ENCODE assay signal across 8 mouse cellular contexts in the genomic region with DNA sequence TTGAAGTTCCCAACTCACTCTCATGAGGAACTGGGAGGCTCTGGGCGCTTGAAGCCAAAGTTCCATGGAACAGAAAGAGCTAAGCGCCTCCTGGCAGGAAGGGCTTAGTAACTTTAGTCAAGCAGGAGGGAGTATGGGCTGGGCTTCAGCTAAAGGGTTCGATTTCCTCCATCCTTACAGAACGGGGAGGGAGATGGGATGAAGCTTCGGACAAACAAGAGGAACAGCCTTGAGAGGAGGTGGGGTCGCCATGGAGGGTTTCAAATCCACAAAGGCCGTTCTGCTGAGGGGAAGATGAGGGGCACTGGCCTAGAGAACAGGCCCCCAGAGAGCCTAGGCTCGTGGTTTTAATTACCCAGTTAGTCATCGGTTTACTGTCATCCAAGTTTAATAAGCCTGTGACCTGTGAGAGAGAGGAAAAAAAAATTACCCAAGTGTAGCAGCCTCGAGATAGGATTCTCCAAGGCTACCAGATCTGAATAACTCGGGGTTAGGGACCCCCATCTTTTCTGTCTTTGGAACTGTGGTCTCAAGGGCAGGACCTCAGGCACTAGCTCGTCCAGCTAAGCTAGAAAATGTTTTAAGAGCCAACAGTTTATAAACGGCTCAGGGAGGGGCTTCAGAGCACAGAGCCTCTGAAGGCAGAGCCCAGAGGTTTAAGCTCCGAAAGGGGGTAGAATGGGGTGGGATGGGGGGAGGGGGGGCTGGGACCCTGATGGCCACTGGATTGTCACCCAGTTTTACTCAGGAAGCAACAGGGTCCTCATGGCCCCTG.
DNase-seq lines count a peak whose midpoint lies in the region; ATAC-seq lines count a peak whose summit lies in the region.

No protein-coding gene starts in this region.

- ATAC-seq in forebrain, embryonic 15.5 days (replicated peaks): no peak
- ATAC-seq in forebrain, embryonic 12.5 days (ENCODE audit: low FRiP score): no peak
- peak; percentile 14; the same call in 1 of the 2 replicates for ATAC-seq in hindbrain, embryonic 13.5 days (ENCODE audit: low FRiP score)

- H3K9me3 ChIP-seq in forebrain, embryonic 10.5 days: no peaks in the 10 kb centered on the region
- H3K9me3 ChIP-seq in forebrain, embryonic 15.5 days: no peaks in the 10 kb centered on the region
- H3K9me3 ChIP-seq in forebrain, embryonic 12.5 days: no peaks in the 10 kb centered on the region
- no peaks in the 10 kb centered on the region for H3K9me3 ChIP-seq in hindbrain, embryonic 13.5 days

- no peaks in the 10 kb centered on the region for H3K36me3 ChIP-seq in forebrain, embryonic 10.5 days (replicated peaks)
- no peaks in the 10 kb centered on the region for H3K36me3 ChIP-seq in forebrain, embryonic 15.5 days
- H3K36me3 ChIP-seq in forebrain, embryonic 12.5 days (replicated peaks): no peaks in the 10 kb centered on the region
- H3K36me3 ChIP-seq in hindbrain, embryonic 13.5 days: no peaks in the 10 kb centered on the region

- no peak overlapping the region for H3K4me3 ChIP-seq in forebrain, embryonic 10.5 days
- H3K4me3 ChIP-seq in forebrain, embryonic 15.5 days: no peak overlapping the region
- no peak overlapping the region for H3K4me3 ChIP-seq in forebrain, embryonic 12.5 days (replicated peaks)
- H3K4me3 ChIP-seq in hindbrain, embryonic 13.5 days: no peak overlapping the region

- peaks cover 22% of the 10 kb centered on the region for H3K27me3 ChIP-seq in forebrain, embryonic 10.5 days (ENCODE audit: poor library complexity, severe bottlenecking)
- H3K27me3 ChIP-seq in forebrain, embryonic 15.5 days: no peaks in the 10 kb centered on the region
- no peaks in the 10 kb centered on the region for H3K27me3 ChIP-seq in forebrain, embryonic 12.5 days
- H3K27me3 ChIP-seq in hindbrain, embryonic 13.5 days: no peaks in the 10 kb centered on the region

- H3K9ac ChIP-seq in forebrain, embryonic 15.5 days (replicated peaks): no peak overlapping the region
- no peak overlapping the region for H3K9ac ChIP-seq in forebrain, embryonic 12.5 days
- H3K9ac ChIP-seq in hindbrain, embryonic 13.5 days: 0 out of 2 replicates have a peak overlapping the region, but pooled peaks have one; percentile 3

- H3K4me1 ChIP-seq in forebrain, embryonic 10.5 days: peaks cover 53% of the 10 kb centered on the region
- peaks cover 24% of the 10 kb centered on the region for H3K4me1 ChIP-seq in forebrain, embryonic 15.5 days
- peaks cover 36% of the 10 kb centered on the region for H3K4me1 ChIP-seq in forebrain, embryonic 12.5 days
- peaks cover 20% of the 10 kb centered on the region for H3K4me1 ChIP-seq in hindbrain, embryonic 13.5 days (replicated peaks)

- DNase-seq in forebrain, embryonic 10.5 days (ENCODE audit: extremely low spot score, low spot score): peak; percentile 20
- DNase-seq in 3134 (ENCODE audit: extremely low read depth, insufficient read length, low spot score): peak; percentile 54
- no peak for DNase-seq in frontal cortex, postnatal 25 days (ENCODE audit: low spot score in 2 of 2)
- no peak for DNase-seq in adrenal gland, postnatal 10 days
- DNase-seq in layer of hippocampus, postnatal 36 days: no peak

- 27% methylated on average over 14 of the region's 14 CpGs for WGBS in forebrain, embryonic 10.5 days
- 33% methylated on average over 14 of the region's 14 CpGs for WGBS in forebrain, embryonic 15.5 days
- 25% methylated on average over 14 of the region's 14 CpGs for WGBS in forebrain, embryonic 12.5 days
- WGBS in hindbrain, embryonic 13.5 days: 42% methylated on average over 14 of the region's 14 CpGs

- H3K27ac ChIP-seq in forebrain, embryonic 10.5 days: peak overlapping the region; percentile 76
- no peak overlapping the region; the same call in 1 of the 2 replicates for H3K27ac ChIP-seq in forebrain, embryonic 15.5 days (replicated peaks)
- H3K27ac ChIP-seq in forebrain, embryonic 12.5 days: peak overlapping the region; percentile 25; the same call in 1 of the 2 replicates
- no peak overlapping the region for H3K27ac ChIP-seq in hindbrain, embryonic 13.5 days

- H3K4me2 ChIP-seq in forebrain, embryonic 15.5 days (replicated peaks): no peak overlapping the region
- no peak overlapping the region for H3K4me2 ChIP-seq in forebrain, embryonic 12.5 days
- H3K4me2 ChIP-seq in hindbrain, embryonic 13.5 days: no peak overlapping the region

Comparison
In these comparisons a context has a peak if more than half of its experiments do, and no peak if none do; other contexts are left out.
1. H3K27ac ChIP-seq: peak in forebrain, embryonic 10.5 days (single experiment) and forebrain, embryonic 12.5 days (single experiment); none in forebrain, embryonic 15.5 days (single experiment) and hindbrain, embryonic 13.5 days (single experiment).
2. DNase-seq: peak in forebrain, embryonic 10.5 days (single experiment) and 3134 (single experiment); none in frontal cortex, postnatal 25 days (0 of 2), adrenal gland, postnatal 10 days (single experiment) and layer of hippocampus, postnatal 36 days (0 of 2).